Mouse (Mus musculus) limb, embryonic 14.5 days (tissue): ENCODE data around the gene Rgs3. TPM values are rescaled to one million over a fixed set of nuclear protein-coding genes. Genes with fewer than 3 reads are reported as not detected.

ENCODE experiments used
- ATAC-seq: fragments of 200-750 bp; cut with Nextera tagmentation; 2 replicates; pipeline ENCODE4 v1.8.0; 2017; ENCODE audit warnings: low read depth, moderate number of reproducible peaks, moderate TSS enrichment; ENCODE audit not compliant: low FRiP score
- DNase-seq: peaks from one replicate; pipeline ENCODE4 v3.0.0-alpha.2; 2015; ENCODE audit warnings: low spot score
- H3K27ac ChIP-seq: fragments of 300-500 bp; sonication (generic); replicated peaks from 2 replicates; pipeline ENCODE4 v1.5.1; 2014; ENCODE audit warnings: low read depth, mild to moderate bottlenecking, low read length, moderate library complexity, mixed read lengths
- H3K27me3 ChIP-seq: fragments of 300-500 bp; sonication (generic); 2 replicates; pipeline ENCODE4 v1.6.1; 2014; ENCODE audit warnings: low read length, mixed read lengths; ENCODE audit not compliant: control insufficient read depth, insufficient read depth
- H3K36me3 ChIP-seq: fragments of 300-500 bp; sonication (generic); 2 replicates; pipeline ENCODE4 v1.6.1; 2014; ENCODE audit warnings: mild to moderate bottlenecking, low read length, moderate library complexity, mixed read lengths; ENCODE audit not compliant: control insufficient read depth, insufficient read depth
- H3K4me1 ChIP-seq: fragments of 300-500 bp; sonication (generic); 2 replicates; pipeline ENCODE4 v1.6.1; 2014; ENCODE audit warnings: antibody characterized with exemption, low read length, mixed read lengths; ENCODE audit not compliant: control insufficient read depth, insufficient read depth
- H3K4me2 ChIP-seq: fragments of 300-500 bp; sonication (generic); replicated peaks from 2 replicates; pipeline ENCODE4 v1.6.1; 2014; ENCODE audit warnings: low read depth, mild to moderate bottlenecking, low read length, moderate library complexity; ENCODE audit not compliant: severe bottlenecking
- H3K4me3 ChIP-seq: fragments of 300-500 bp; sonication (generic); replicated peaks from 2 replicates; pipeline ENCODE4 v1.5.1; 2014; ENCODE audit warnings: low read length
- H3K9ac ChIP-seq: fragments of 300-500 bp; sonication (generic); 2 replicates; pipeline ENCODE4 v1.6.1; 2014; ENCODE audit warnings: mild to moderate bottlenecking, low read depth, low read length, moderate library complexity; ENCODE audit not compliant: severe bottlenecking
- H3K9me3 ChIP-seq: fragments of 300-500 bp; sonication (generic); 2 replicates; pipeline ENCODE4 v1.6.1; 2016; ENCODE audit warnings: low read length; ENCODE audit not compliant: control insufficient read depth
- POLR2A ChIP-seq: fragments of 200-500 bp; IDR thresholded peaks from 2 replicates; pipeline ENCODE4 v1.8.0; 2012; ENCODE audit warnings: inconsistent platforms, mild to moderate bottlenecking, moderate library complexity, borderline replicate concordance; ENCODE audit not compliant: insufficient read depth, insufficient read length; ENCODE audit errors: extremely low read depth
- whole genome bisulfite sequencing: fragments of 180-500 bp; shearing (Covaris S2); extraction: QIAGEN DNeasy Blood & Tissue Kit; methylation state at CpG from one replicate; pipeline ENCODE4 v1.1.7; 2014; 5-methylcytosine and 5-hydroxymethylcytosine counted together
- polyA plus RNA-seq, 2 experiments: library from polyadenylated mRNA; depleted of rRNA in 1 of 2; stranded (reverse) in 1 of 2; unstranded in 1 of 2; fragments of >200 nt; fragmentation: Nextera tagmentation in 1 of 2; extraction: Ambion mirVana in 1 of 2; gene quantifications; 2 replicates each; pipeline versions ENCODE4 v1.2.1 to v1.2.3; 2012 to 2014

Rgs3 gene
- polyA plus RNA-seq, 2 experiments, result 37.6 to 67.6 TPM

GRCm38 (mm10) chr4:62644031-62644793 is 84.6 kb downstream of the Rgs3 start:
- DNase-seq (no peak), ATAC-seq (no peak)
- Histone ChIP-seq H3K9me3 (no peaks in the 10 kb centered on the region), H3K9ac (no peak overlapping the region), H3K4me2 (no peak overlapping the region), H3K27ac (no peak overlapping the region), H3K36me3 (no peaks in the 10 kb centered on the region), H3K4me1 (peaks cover 17% of the 10 kb centered on the region), H3K27me3 (no peaks in the 10 kb centered on the region), H3K4me3 (no peak overlapping the region)
- 56% methylated on average over 11 of the region's 11 CpGs for WGBS
- TF ChIP-seq POLR2A, result no peak

- 63% methylated on average over 9 of the region's 9 CpGs for WGBS
These were observed 87.1 kb downstream of the Rgs3 start for GRCm38 (mm10) chr4:62646556-62647248.

GRCm38 (mm10) chr4:62648848-62649247 is 89.2 kb downstream of the Rgs3 start:
- no peaks in the 10 kb centered on the region for H3K36me3 ChIP-seq
- no peak for TF ChIP-seq POLR2A
- H3K27ac ChIP-seq, result no peak overlapping the region
- no peaks in the 10 kb centered on the region for H3K27me3 ChIP-seq
- no peak for ATAC-seq
- H3K4me1 ChIP-seq, result peaks cover 9% of the 10 kb centered on the region
- H3K9me3 ChIP-seq, result no peaks in the 10 kb centered on the region
- H3K4me3 ChIP-seq, result no peak overlapping the region
- WGBS, result 90% methylated on average over 3 of the region's 3 CpGs
- no peak overlapping the region for H3K9ac ChIP-seq
- no peak for DNase-seq
- no peak overlapping the region for H3K4me2 ChIP-seq

More at GRCm38 (mm10) chr4:62646556-62647248, 87.1 kb downstream of the Rgs3 start:
- ATAC-seq, result no peak
- no peak overlapping the region for H3K4me3 ChIP-seq
- no peaks in the 10 kb centered on the region for H3K27me3 ChIP-seq
- H3K27ac ChIP-seq, result no peak overlapping the region
- TF ChIP-seq POLR2A, result no peak
- peaks cover 9% of the 10 kb centered on the region for H3K4me1 ChIP-seq
- no peak overlapping the region for H3K4me2 ChIP-seq
- no peaks in the 10 kb centered on the region for H3K9me3 ChIP-seq
- H3K9ac ChIP-seq, result no peak overlapping the region
- DNase-seq, result no peak
- no peaks in the 10 kb centered on the region for H3K36me3 ChIP-seq

GRCm38 (mm10) chr4:62649536-62650230 is 90.0 kb downstream of the Rgs3 start:
- Histone ChIP-seq H3K4me3 (no peak overlapping the region), H3K27ac (no peak overlapping the region), H3K4me1 (peaks cover 5% of the 10 kb centered on the region), H3K9me3 (no peaks in the 10 kb centered on the region), H3K27me3 (no peaks in the 10 kb centered on the region), H3K4me2 (no peak overlapping the region), H3K36me3 (no peaks in the 10 kb centered on the region), H3K9ac (no peak overlapping the region)
- WGBS, result 81% methylated on average over 8 of the region's 8 CpGs
- ATAC-seq (no peak), DNase-seq (no peak)
- no peak for TF ChIP-seq POLR2A

- no peak for DNase-seq
- Histone ChIP-seq H3K27me3 (no peaks in the 10 kb centered on the region), H3K4me1 (peaks cover 5% of the 10 kb centered on the region), H3K4me2 (no peak overlapping the region), H3K27ac (no peak overlapping the region), H3K9me3 (no peaks in the 10 kb centered on the region), H3K36me3 (no peaks in the 10 kb centered on the region), H3K9ac (no peak overlapping the region), H3K4me3 (no peak overlapping the region)
- 50% methylated on average over 7 of the region's 7 CpGs for WGBS
- no peak for TF ChIP-seq POLR2A
- ATAC-seq, result no peak
These were observed 91.6 kb downstream of the Rgs3 start for GRCm38 (mm10) chr4:62651179-62651760.
